Mouse (Mus musculus) spleen, adult 2 months (tissue): ENCODE results near the gene AA467197.

Source experiments
- CTCF ChIP-seq: fragments of 200-500 bp; IDR thresholded peaks from 2 replicates; pipeline ENCODE4 v1.5.1; 2011; ENCODE audit warnings: mild to moderate bottlenecking, inconsistent platforms; ENCODE audit not compliant: insufficient read depth, insufficient read length, insufficient replicate concordance; ENCODE audit errors: extremely low read depth
- POLR2A ChIP-seq: fragments of 200-500 bp; IDR thresholded peaks from 2 replicates; pipeline ENCODE4 v1.6.1; 2011; ENCODE audit warnings: low read depth, low read length, inconsistent platforms

GRCm38 (mm10) chr2:122616237-122616636 lies 20.5 kb upstream of the AA467197 start:
- TF ChIP-seq POLR2A = no peak
- no peak for TF ChIP-seq CTCF
